Mouse (Mus musculus) spleen, postnatal 14 days (tissue): ENCODE measurements around the gene Tcf15.

Experiments used
- DNase-seq, 2 experiments: peaks; one replicate each; pipeline ENCODE4 v3.0.0; 2021 to 2022; ENCODE audit warnings: low spot score in 2 of 2

The Tcf15 gene

GRCm38 (mm10) chr2:152122896-152123295 lies 20.5 kb upstream of the Tcf15 start:
- DNase-seq = no peak

GRCm38 (mm10) chr2:152128597-152128996 lies 14.8 kb upstream of the Tcf15 start:
- no peak for DNase-seq

GRCm38 (mm10) chr2:152129778-152130177 lies 13.6 kb upstream of the Tcf15 start:
- DNase-seq = no peak

- no peak for DNase-seq
Measured at GRCm38 (mm10) chr2:152132016-152132415, 11.3 kb upstream of the Tcf15 start.

- no peak for DNase-seq
Measured at GRCm38 (mm10) chr2:152132691-152133090, 10.7 kb upstream of the Tcf15 start.

GRCm38 (mm10) chr2:152139191-152139987 lies 4.0 kb upstream of the Tcf15 start:
- DNase-seq = no peak

- no peak for DNase-seq
Measured at GRCm38 (mm10) chr2:152140941-152141340, 2.4 kb upstream of the Tcf15 start.

- no peak for DNase-seq
Measured at GRCm38 (mm10) chr2:152141491-152141890, 1.9 kb upstream of the Tcf15 start.

GRCm38 (mm10) chr2:152142046-152142445 lies 1.3 kb upstream of the Tcf15 start:
- no peak for DNase-seq

GRCm38 (mm10) chr2:152142571-152142970 lies 790 bp upstream of the Tcf15 start:
- no peak for DNase-seq

GRCm38 (mm10) chr2:152144158-152144450 lies 743 bp downstream of the Tcf15 start:
- no peak for DNase-seq

- no peak for DNase-seq
Measured at GRCm38 (mm10) chr2:152144501-152144900, 1.1 kb downstream of the Tcf15 start.

GRCm38 (mm10) chr2:152145711-152146110 lies 2.4 kb downstream of the Tcf15 start:
- DNase-seq = no peak

- no peak for DNase-seq
Measured at GRCm38 (mm10) chr2:152147079-152147478, 3.7 kb downstream of the Tcf15 start.

GRCm38 (mm10) chr2:152148675-152149074 lies 5.3 kb downstream of the Tcf15 start:
- DNase-seq = no peak

- no peak for DNase-seq
Measured at GRCm38 (mm10) chr2:152149891-152150290, 6.5 kb downstream of the Tcf15 start.

- DNase-seq = no peak
Measured at GRCm38 (mm10) chr2:152150373-152150772, 7.0 kb downstream of the Tcf15 start.

- no peak for DNase-seq
Measured at GRCm38 (mm10) chr2:152153361-152153760, 10.0 kb downstream of the Tcf15 start.

GRCm38 (mm10) chr2:152155414-152156208 lies 12.2 kb downstream of the Tcf15 start:
- no peak for DNase-seq

- no peak for DNase-seq
Measured at GRCm38 (mm10) chr2:152156471-152156870, 13.1 kb downstream of the Tcf15 start.

GRCm38 (mm10) chr2:152159487-152159886 lies 16.1 kb downstream of the Tcf15 start:
- DNase-seq = no peak

GRCm38 (mm10) chr2:152166257-152166656 lies 22.9 kb downstream of the Tcf15 start:
- DNase-seq = no peak

- DNase-seq = no peak
Measured at GRCm38 (mm10) chr2:152167851-152168290, 24.5 kb downstream of the Tcf15 start.
